Mouse (Mus musculus) liver, embryonic 14.5 days (tissue): ENCODE data around the gene Postn. TPM values are rescaled to one million over a fixed set of nuclear protein-coding genes. Genes with fewer than 3 reads are reported as not detected.

Experiments used
- ATAC-seq: fragments of 200-750 bp; cut with Nextera tagmentation; 2 replicates; pipeline ENCODE4 v1.8.0; 2017; ENCODE audit warnings: moderate number of reproducible peaks, mild to moderate bottlenecking, moderate library complexity; ENCODE audit not compliant: insufficient read depth
- DNase-seq, 3 experiments: peaks; one replicate each; pipeline ENCODE4 v3.0.0-alpha.2; 2012 to 2013; ENCODE audit warnings: low read depth in 3 of 3, low spot score in 3 of 3
- H3K27ac ChIP-seq: fragments of 300-500 bp; sonication (generic); 2 replicates; pipeline ENCODE4 v1.5.1; 2014; ENCODE audit warnings: moderate library complexity, mild to moderate bottlenecking, control low read depth, inconsistent platforms
- H3K27me3 ChIP-seq: fragments of 300-500 bp; sonication (generic); 2 replicates; pipeline ENCODE4 v1.6.1; 2014; ENCODE audit warnings: mild to moderate bottlenecking, low read length, moderate library complexity; ENCODE audit not compliant: control insufficient read depth, insufficient read depth
- H3K36me3 ChIP-seq: fragments of 300-500 bp; sonication (generic); replicated peaks from 2 replicates; pipeline ENCODE4 v1.6.1; 2014; ENCODE audit warnings: low read depth; ENCODE audit not compliant: control insufficient read depth, insufficient read depth
- H3K4me1 ChIP-seq, 2 experiments: fragments of 200-500 bp in 1 of 2; fragments of 300-500 bp in 1 of 2; sonication (generic) in 1 of 2; replicated peaks; 2 replicates each; pipeline ENCODE4 v1.6.1; 2012 to 2014; ENCODE audit warnings: antibody characterized with exemption in 1 of 2, inconsistent platforms in 1 of 2, low read length in 1 of 2; ENCODE audit not compliant: control insufficient read depth in 2 of 2, insufficient read depth in 2 of 2
- H3K4me2 ChIP-seq: fragments of 300-500 bp; sonication (generic); 2 replicates; pipeline ENCODE4 v1.6.1; 2014; ENCODE audit warnings: low read depth, mild to moderate bottlenecking, control low read depth, moderate library complexity
- H3K4me3 ChIP-seq, 2 experiments: fragments of 200-500 bp in 1 of 2; fragments of 300-500 bp in 1 of 2; sonication (generic) in 1 of 2; 2 replicates each; pipeline ENCODE4 v1.5.1; 2012 to 2014; ENCODE audit warnings: low read depth in 2 of 2, low read length in 2 of 2, mild to moderate bottlenecking in 2 of 2, control low read depth in 1 of 2, inconsistent platforms in 1 of 2, moderate library complexity in 1 of 2; ENCODE audit not compliant: insufficient read depth in 1 of 2
- H3K9ac ChIP-seq: fragments of 300-500 bp; sonication (generic); replicated peaks from 2 replicates; pipeline ENCODE4 v1.6.1; 2014; ENCODE audit warnings: mild to moderate bottlenecking, control low read depth, moderate library complexity
- H3K9me3 ChIP-seq: fragments of 300-500 bp; sonication (generic); 2 replicates; pipeline ENCODE4 v1.6.1; 2016; ENCODE audit warnings: low read length, mixed read lengths; ENCODE audit not compliant: control insufficient read depth
- CTCF ChIP-seq: IDR thresholded peaks from 2 replicates; pipeline ENCODE4 v1.5.1; 2016; ENCODE audit warnings: antibody characterized with exemption, low read depth, control low read depth
- EP300 ChIP-seq: IDR thresholded peaks from 2 replicates; pipeline ENCODE4 v1.6.1; 2016; ENCODE audit warnings: antibody characterized with exemption, low read depth
- WGBS: fragments of 180-500 bp; shearing (Covaris S2); extraction: QIAGEN DNeasy Blood & Tissue Kit; methylation state at CpG from one replicate; pipeline ENCODE4 v1.1.7; 2014; ENCODE audit not compliant: insufficient replicate concordance; 5-methylcytosine and 5-hydroxymethylcytosine counted together
- polyA plus RNA-seq, 2 experiments: library from polyadenylated mRNA; depleted of rRNA in 1 of 2; stranded (reverse) in 1 of 2; unstranded in 1 of 2; fragments of >200 nt; fragmentation: Nextera tagmentation in 1 of 2; extraction: Ambion mirVana in 1 of 2; gene quantifications; 2 replicates each; pipeline versions ENCODE4 v1.2.1 to v1.2.3; 2012 to 2014

The Postn gene
- polyA plus RNA-seq (2012; rRNA removed) (7.7 and 15.1 TPM in 2 replicates), polyA plus RNA-seq (2014; fragmentation: Nextera tagmentation; extraction: Ambion mirVana) (16.7 and 17.7 TPM in 2 replicates)

GRCm38 (mm10) chr3:54360897-54361296, at the start of gene Postn:
TSS of gene Postn (plus strand) at chr3:54361109.
- Histone ChIP-seq H3K27me3 (no peaks in the 10 kb centered on the region), H3K4me1 (peaks cover 0 to 3% of the 10 kb centered on the region in 2 experiments; a peak in 2 of 4 replicates), H3K27ac (no peak within 1 kb of the TSS), H3K4me3 (no peak within 1 kb of the TSS), H3K4me2 (no peak within 1 kb of the TSS), H3K9ac (no peak within 1 kb of the TSS), H3K9me3 (no peaks in the 10 kb centered on the region), H3K36me3 (no peaks in the 10 kb centered on the region)
- TF ChIP-seq EP300 (no peak), CTCF (no peak)
- DNase-seq (no peak), ATAC-seq (no peak)
- WGBS, result 30% methylated on average over 6 of the region's 6 CpGs

DNA sequence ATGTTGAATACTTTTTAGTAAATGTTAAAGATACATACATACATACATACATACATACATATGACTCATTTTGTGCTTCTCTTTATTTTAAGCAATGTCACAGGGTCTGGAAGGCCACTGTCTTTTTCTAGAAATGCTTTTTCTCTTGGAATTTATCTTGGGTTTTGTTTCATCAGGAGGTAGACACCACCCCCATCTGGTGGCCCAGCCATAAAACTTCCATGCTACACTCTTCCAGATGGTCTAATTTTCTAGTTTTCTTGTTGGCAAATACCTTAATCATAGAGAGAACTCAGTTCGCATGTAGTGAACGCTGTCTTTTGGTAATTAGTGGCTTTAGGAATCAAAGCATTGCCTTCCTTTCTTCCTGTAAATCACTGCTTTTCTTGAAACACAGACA, 46.9 kb upstream of the Postn start:
- no peak overlapping the region for H3K27ac ChIP-seq
- DNase-seq, result no peak

GRCm38 (mm10) chr3:54352891-54353652, 7.8 kb upstream of the Postn start:
- 19% methylated on average over 9 of the region's 9 CpGs for WGBS
- Histone ChIP-seq H3K9ac (no peak overlapping the region), H3K9me3 (no peaks in the 10 kb centered on the region), H3K36me3 (no peaks in the 10 kb centered on the region), H3K4me1 (no peaks in the 10 kb centered on the region), H3K27me3 (no peaks in the 10 kb centered on the region), H3K4me3 (no peak overlapping the region), H3K4me2 (no peak overlapping the region), H3K27ac (no peak overlapping the region)
- ATAC-seq, result no peak
- TF ChIP-seq EP300 (no peak), CTCF (peak; percentile 76)
- no peak for DNase-seq

More for the DNA sequence above, 46.9 kb upstream of the Postn start:
- TF ChIP-seq EP300, result no peak
- no peak for TF ChIP-seq CTCF
- Histone ChIP-seq H3K9me3 (no peaks in the 10 kb centered on the region), H3K9ac (no peak overlapping the region), H3K4me2 (no peak overlapping the region), H3K27me3 (no peaks in the 10 kb centered on the region), H3K4me1 (no peaks in the 10 kb centered on the region), H3K36me3 (no peaks in the 10 kb centered on the region), H3K4me3 (no peak overlapping the region)
- no peak for ATAC-seq
- 71% methylated on average over 2 of the region's 2 CpGs for WGBS

GRCm38 (mm10) chr3:54357561-54357960, 3.3 kb upstream of the Postn start:
- no peaks in the 10 kb centered on the region for H3K36me3 ChIP-seq
- 59% methylated on average over 3 of the region's 3 CpGs for WGBS
- H3K4me3 ChIP-seq, result no peak overlapping the region
- H3K4me1 ChIP-seq, result peaks cover 0 to 3% of the 10 kb centered on the region in 2 experiments; a peak in 2 of 4 replicates
- H3K27me3 ChIP-seq, result no peaks in the 10 kb centered on the region
- no peak for DNase-seq
- no peak overlapping the region for H3K9ac ChIP-seq
- no peak for ATAC-seq
- no peaks in the 10 kb centered on the region for H3K9me3 ChIP-seq
- no peak overlapping the region for H3K27ac ChIP-seq
- no peak overlapping the region for H3K4me2 ChIP-seq
- TF ChIP-seq CTCF (no peak; the same call in 1 of the 2 replicates), EP300 (no peak)

DNA sequence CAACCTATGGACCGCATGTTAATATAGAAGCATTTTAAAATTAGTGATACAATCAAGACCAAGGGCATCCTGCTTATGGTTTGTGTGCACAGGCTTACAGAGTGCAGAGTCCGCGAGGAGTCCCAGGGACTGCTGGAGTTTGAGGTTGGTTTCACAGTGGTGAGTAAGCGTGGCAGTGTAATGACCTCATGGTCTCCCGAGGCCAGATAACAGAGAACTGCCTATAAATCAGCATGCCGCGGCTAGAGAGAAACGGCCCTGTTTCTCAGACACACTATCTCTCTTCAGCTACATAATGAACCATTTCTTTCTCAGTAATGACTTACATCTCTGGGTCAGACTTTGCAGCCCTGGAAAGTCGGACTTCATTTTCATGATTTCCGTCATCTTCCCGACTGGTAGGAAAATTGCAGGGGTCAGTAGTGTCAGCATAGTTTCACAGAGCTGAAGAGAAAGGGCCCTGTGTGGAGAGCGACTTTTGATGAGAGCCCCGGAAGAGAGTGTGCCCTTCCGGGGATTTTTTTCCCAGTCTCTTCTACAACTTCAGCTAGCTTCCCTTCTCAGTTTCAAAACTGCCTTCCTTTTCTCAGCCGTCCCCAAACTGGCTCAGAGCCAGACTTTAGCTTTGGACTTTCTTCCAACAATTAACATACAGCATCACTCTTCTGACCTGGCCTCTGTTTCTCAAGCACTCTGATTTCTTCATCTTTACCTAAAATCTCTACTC, 2.3 kb upstream of the Postn start:
- no peak overlapping the region for H3K9ac ChIP-seq
- no peak overlapping the region for H3K4me3 ChIP-seq
- H3K4me2 ChIP-seq, result no peak overlapping the region
- H3K9me3 ChIP-seq, result no peaks in the 10 kb centered on the region
- DNase-seq (no peak), ATAC-seq (0 out of 2 replicates have a peak, but pooled peaks have one; percentile 23)
- TF ChIP-seq CTCF (no peak), EP300 (no peak)
- no peaks in the 10 kb centered on the region for H3K27me3 ChIP-seq
- no peak overlapping the region for H3K27ac ChIP-seq
- WGBS, result 35% methylated on average over 15 of the region's 15 CpGs
- H3K36me3 ChIP-seq, result no peaks in the 10 kb centered on the region
- peaks cover 0 to 3% of the 10 kb centered on the region in 2 experiments; a peak in 2 of 4 replicates for H3K4me1 ChIP-seq
